Mouse (Mus musculus) brain, embryonic 14.5 days (tissue): ENCODE measurements around the gene Lmntd1.

Experiments
- CTCF ChIP-seq: fragments of 200-500 bp; IDR thresholded peaks from 2 replicates; pipeline ENCODE4 v1.5.1; 2012; ENCODE audit warnings: inconsistent platforms, mild to moderate bottlenecking, moderate library complexity, borderline replicate concordance; ENCODE audit not compliant: insufficient read depth, insufficient read length; ENCODE audit errors: extremely low read depth
- POLR2A ChIP-seq: fragments of 200-500 bp; IDR thresholded peaks from 2 replicates; pipeline ENCODE4 v1.6.1; 2012; ENCODE audit warnings: mild to moderate bottlenecking, inconsistent platforms, borderline replicate concordance; ENCODE audit not compliant: poor library complexity, insufficient read depth, insufficient read length, severe bottlenecking; ENCODE audit errors: extremely low read depth

DNA sequence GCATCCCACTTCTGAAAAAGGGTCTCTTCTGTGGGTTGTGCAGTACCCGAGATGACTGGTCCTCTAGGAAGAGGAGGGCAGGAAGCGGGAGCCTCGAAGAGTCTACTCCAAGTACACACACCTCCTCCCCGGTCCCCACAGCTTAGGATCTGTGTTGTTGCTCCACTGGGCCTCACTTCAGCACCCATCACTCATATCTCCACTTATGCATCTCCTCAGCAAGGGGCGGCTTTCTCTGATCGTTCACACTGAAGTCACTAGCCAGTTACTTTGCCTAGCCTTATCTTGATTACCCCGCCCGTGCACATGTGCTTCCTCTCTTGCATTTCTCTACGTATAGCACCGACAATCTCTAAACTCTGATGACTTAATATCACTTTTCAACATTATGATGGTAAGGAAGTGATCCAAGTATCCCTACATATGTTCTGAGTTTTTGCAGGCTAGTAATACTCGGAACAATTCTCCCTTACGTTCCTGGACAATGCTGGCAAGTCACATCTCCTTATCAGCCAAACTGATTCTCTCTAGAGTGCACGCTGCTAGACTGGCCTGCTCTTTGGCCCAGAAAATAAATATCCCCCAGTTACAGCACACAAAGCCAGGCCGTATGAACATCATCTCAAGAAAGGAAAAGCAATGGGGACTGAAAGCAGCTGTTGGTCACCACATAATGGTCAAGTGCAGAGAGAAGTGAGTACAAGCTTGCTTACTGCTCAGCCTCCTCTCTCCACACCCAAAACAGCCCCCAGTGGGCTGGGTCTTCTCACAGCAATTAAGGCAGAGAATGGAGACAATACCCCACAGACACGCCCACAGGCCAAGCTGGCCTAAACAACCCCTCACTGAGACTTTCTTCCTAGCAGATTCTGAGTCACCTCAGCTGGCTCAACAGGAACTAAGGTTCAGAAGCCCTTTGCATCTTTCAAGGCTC lies 56.8 kb downstream of the Lmntd1 start:
- TF ChIP-seq POLR2A (no peak), CTCF (no peak)
